Mouse (Mus musculus) neural tube, embryonic 15.5 days (tissue): ENCODE measurements around the gene Camk2d. TPM values are rescaled to one million over a fixed set of nuclear protein-coding genes. Genes with fewer than 3 reads are reported as not detected.

Experiments used
- ATAC-seq: fragments of 200-750 bp; cut with Nextera tagmentation; 2 replicates; pipeline ENCODE4 v1.8.0; 2017; ENCODE audit warnings: mild to moderate bottlenecking, moderate TSS enrichment, moderate library complexity; ENCODE audit not compliant: low FRiP score
- H3K27ac ChIP-seq: fragments of 300-500 bp; sonication (generic); replicated peaks from 2 replicates; pipeline ENCODE4 v1.5.1; 2015; ENCODE audit warnings: mild to moderate bottlenecking, inconsistent platforms
- H3K27me3 ChIP-seq: fragments of 300-500 bp; sonication (generic); replicated peaks from 2 replicates; pipeline ENCODE4 v1.6.1; 2015; ENCODE audit warnings: inconsistent platforms
- H3K36me3 ChIP-seq: fragments of 300-500 bp; sonication (generic); 2 replicates; pipeline ENCODE4 v1.6.1; 2015; ENCODE audit warnings: inconsistent platforms
- H3K4me1 ChIP-seq: fragments of 300-500 bp; sonication (generic); 2 replicates; pipeline ENCODE4 v1.6.1; 2015; ENCODE audit warnings: inconsistent platforms
- H3K4me2 ChIP-seq: fragments of 300-500 bp; sonication (generic); 2 replicates; pipeline ENCODE4 v1.6.1; 2015; ENCODE audit warnings: inconsistent platforms, mild to moderate bottlenecking, moderate library complexity
- H3K4me3 ChIP-seq: fragments of 300-500 bp; sonication (generic); replicated peaks from 2 replicates; pipeline ENCODE4 v1.5.1; 2015; ENCODE audit warnings: mild to moderate bottlenecking, inconsistent platforms
- H3K9ac ChIP-seq: fragments of 300-500 bp; sonication (generic); replicated peaks from 2 replicates; pipeline ENCODE4 v1.6.1; 2015; ENCODE audit warnings: mild to moderate bottlenecking, inconsistent platforms
- H3K9me3 ChIP-seq: fragments of 300-500 bp; sonication (generic); replicated peaks from 2 replicates; pipeline ENCODE4 v1.6.1; 2016; ENCODE audit warnings: inconsistent platforms
- WGBS: fragments of 180-500 bp; shearing (Covaris S2); methylation state at CpG from one replicate; pipeline ENCODE4 v1.1.7; 2015; ENCODE audit warnings: mixed read lengths; 5-methylcytosine and 5-hydroxymethylcytosine counted together
- polyA plus RNA-seq: library from polyadenylated mRNA; unstranded; fragments of >200 nt; fragmentation: Nextera tagmentation; extraction: Ambion mirVana; gene quantifications from 2 replicates; pipeline ENCODE4 v1.2.1, GENCODE M21; 2015

The Camk2d gene
- polyA plus RNA-seq, 1 experiment from 2014 or later: 134 TPM

GRCm38 (mm10) chr3:126695456-126696293 lies 99.6 kb downstream of the Camk2d start:
- Histone ChIP-seq H3K36me3 (no peaks in the 10 kb centered on the region), H3K4me2 (peak overlapping the region; percentile 20), H3K4me1 (peaks cover 30% of the 10 kb centered on the region), H3K27me3 (no peaks in the 10 kb centered on the region), H3K9me3 (no peaks in the 10 kb centered on the region), H3K4me3 (no peak overlapping the region), H3K9ac (no peak overlapping the region), H3K27ac (peak overlapping the region; percentile 66)
- WGBS: 9% methylated on average over 12 of the region's 12 CpGs
- ATAC-seq: peak; percentile 91

GRCm38 (mm10) chr3:126696620-126697019 lies 100.5 kb downstream of the Camk2d start:
- 81% methylated on average over 6 of the region's 6 CpGs for WGBS
- no peaks in the 10 kb centered on the region for H3K27me3 ChIP-seq
- H3K4me2 ChIP-seq: no peak overlapping the region

GRCm38 (mm10) chr3:126699740-126700139 lies 103.6 kb downstream of the Camk2d start:
- Histone ChIP-seq H3K4me2 (no peak overlapping the region), H3K9ac (no peak overlapping the region), H3K27me3 (no peaks in the 10 kb centered on the region), H3K27ac (no peak overlapping the region), H3K4me3 (no peak overlapping the region), H3K9me3 (no peaks in the 10 kb centered on the region), H3K36me3 (no peaks in the 10 kb centered on the region), H3K4me1 (peaks cover 7% of the 10 kb centered on the region)
- WGBS: 90% methylated on average over 3 of the region's 3 CpGs
- ATAC-seq: no peak

More at GRCm38 (mm10) chr3:126696620-126697019, 100.5 kb downstream of the Camk2d start:
- no peak overlapping the region for H3K4me3 ChIP-seq
- H3K9ac ChIP-seq: no peak overlapping the region
- no peak overlapping the region for H3K27ac ChIP-seq
- H3K4me1 ChIP-seq: peaks cover 30% of the 10 kb centered on the region
- no peaks in the 10 kb centered on the region for H3K9me3 ChIP-seq
- no peaks in the 10 kb centered on the region for H3K36me3 ChIP-seq
- ATAC-seq: no peak

- Histone ChIP-seq H3K4me2 (no peak overlapping the region), H3K4me1 (no peaks in the 10 kb centered on the region), H3K36me3 (no peaks in the 10 kb centered on the region), H3K27me3 (no peaks in the 10 kb centered on the region), H3K9me3 (no peaks in the 10 kb centered on the region), H3K27ac (no peak overlapping the region), H3K4me3 (no peak overlapping the region), H3K9ac (no peak overlapping the region)
- WGBS: 92% methylated on average over 6 of the region's 6 CpGs
- no peak for ATAC-seq
Measured at GRCm38 (mm10) chr3:126701067-126701466, 105.0 kb downstream of the Camk2d start.

GRCm38 (mm10) chr3:126701586-126701985 lies 105.5 kb downstream of the Camk2d start:
- Histone ChIP-seq H3K27ac (no peak overlapping the region), H3K4me3 (no peak overlapping the region), H3K9me3 (no peaks in the 10 kb centered on the region), H3K36me3 (no peaks in the 10 kb centered on the region), H3K27me3 (no peaks in the 10 kb centered on the region), H3K9ac (no peak overlapping the region), H3K4me2 (no peak overlapping the region), H3K4me1 (no peaks in the 10 kb centered on the region)
- ATAC-seq: no peak
- 90% methylated on average over 6 of the region's 6 CpGs for WGBS

GRCm38 (mm10) chr3:126705490-126705889 lies 109.4 kb downstream of the Camk2d start:
- H3K27ac ChIP-seq: 0 out of 2 replicates have a peak overlapping the region, but pooled peaks have one; percentile 0
- 94% methylated on average over 1 of the region's 1 CpGs for WGBS
- no peak for ATAC-seq

GRCm38 (mm10) chr3:126714281-126714680 lies 118.2 kb downstream of the Camk2d start:
- no peak overlapping the region for H3K27ac ChIP-seq
- no peaks in the 10 kb centered on the region for H3K9me3 ChIP-seq
- H3K4me3 ChIP-seq: no peak overlapping the region
- ATAC-seq: no peak
- no peaks in the 10 kb centered on the region for H3K27me3 ChIP-seq
- 38% methylated on average over 1 of the region's 1 CpGs for WGBS
- H3K4me1 ChIP-seq: no peaks in the 10 kb centered on the region
- no peak overlapping the region for H3K9ac ChIP-seq
- H3K36me3 ChIP-seq: no peaks in the 10 kb centered on the region
- H3K4me2 ChIP-seq: no peak overlapping the region

More at GRCm38 (mm10) chr3:126705490-126705889, 109.4 kb downstream of the Camk2d start:
- H3K36me3 ChIP-seq: no peaks in the 10 kb centered on the region
- H3K27me3 ChIP-seq: no peaks in the 10 kb centered on the region
- H3K4me2 ChIP-seq: no peak overlapping the region
- H3K9ac ChIP-seq: no peak overlapping the region
- no peaks in the 10 kb centered on the region for H3K9me3 ChIP-seq
- H3K4me3 ChIP-seq: no peak overlapping the region
- no peaks in the 10 kb centered on the region for H3K4me1 ChIP-seq

- H3K4me2 ChIP-seq: no peak overlapping the region
- no peaks in the 10 kb centered on the region for H3K36me3 ChIP-seq
- no peak overlapping the region for H3K4me3 ChIP-seq
- no peak for ATAC-seq
- 63% methylated on average over 5 of the region's 5 CpGs for WGBS
- peak overlapping the region; percentile 67 for H3K27ac ChIP-seq
- no peaks in the 10 kb centered on the region for H3K9me3 ChIP-seq
- no peaks in the 10 kb centered on the region for H3K27me3 ChIP-seq
- peaks cover 11% of the 10 kb centered on the region; the same call in 1 of the 2 replicates for H3K4me1 ChIP-seq
- H3K9ac ChIP-seq: no peak overlapping the region
Measured at GRCm38 (mm10) chr3:126723021-126723449, 126.9 kb downstream of the Camk2d start.

GRCm38 (mm10) chr3:126723458-126723857 lies 127.4 kb downstream of the Camk2d start:
- Histone ChIP-seq H3K27me3 (no peaks in the 10 kb centered on the region), H3K9ac (no peak overlapping the region), H3K4me3 (no peak overlapping the region), H3K9me3 (no peaks in the 10 kb centered on the region), H3K4me2 (no peak overlapping the region), H3K36me3 (no peaks in the 10 kb centered on the region), H3K4me1 (peaks cover 11% of the 10 kb centered on the region; the same call in 1 of the 2 replicates), H3K27ac (peak overlapping the region; percentile 67; the same call in 1 of the 2 replicates)
- ATAC-seq: 0 out of 2 replicates have a peak, but pooled peaks have one; percentile 26
- 75% methylated on average over 5 of the region's 5 CpGs for WGBS

GRCm38 (mm10) chr3:126725647-126726046 lies 129.5 kb downstream of the Camk2d start:
- 62% methylated on average over 9 of the region's 9 CpGs for WGBS
- H3K4me1 ChIP-seq: peaks cover 11% of the 10 kb centered on the region; the same call in 1 of the 2 replicates
- H3K36me3 ChIP-seq: no peaks in the 10 kb centered on the region
- H3K4me3 ChIP-seq: no peak overlapping the region
- no peak overlapping the region for H3K9ac ChIP-seq
- no peak overlapping the region for H3K27ac ChIP-seq
- H3K4me2 ChIP-seq: no peak overlapping the region
- no peaks in the 10 kb centered on the region for H3K9me3 ChIP-seq
- H3K27me3 ChIP-seq: no peaks in the 10 kb centered on the region
- peak; percentile 45; the same call in 1 of the 2 replicates for ATAC-seq

GRCm38 (mm10) chr3:126727387-126727786 lies 131.3 kb downstream of the Camk2d start:
- peaks cover 11% of the 10 kb centered on the region; the same call in 1 of the 2 replicates for H3K4me1 ChIP-seq
- no peak overlapping the region for H3K27ac ChIP-seq
- no peak overlapping the region for H3K4me3 ChIP-seq
- 96% methylated on average over 4 of the region's 4 CpGs for WGBS
- no peaks in the 10 kb centered on the region for H3K27me3 ChIP-seq
- H3K9ac ChIP-seq: no peak overlapping the region
- H3K4me2 ChIP-seq: no peak overlapping the region
- no peak for ATAC-seq
- no peaks in the 10 kb centered on the region for H3K36me3 ChIP-seq
- H3K9me3 ChIP-seq: no peaks in the 10 kb centered on the region

GRCm38 (mm10) chr3:126730411-126730810 lies 134.3 kb downstream of the Camk2d start:
- no peaks in the 10 kb centered on the region; the same call in 1 of the 2 replicates for H3K4me1 ChIP-seq
- H3K36me3 ChIP-seq: no peaks in the 10 kb centered on the region
- ATAC-seq: no peak
- H3K27me3 ChIP-seq: no peaks in the 10 kb centered on the region
- H3K4me3 ChIP-seq: no peak overlapping the region
- no peak overlapping the region for H3K9ac ChIP-seq
- H3K9me3 ChIP-seq: no peaks in the 10 kb centered on the region
- 82% methylated on average over 5 of the region's 5 CpGs for WGBS
- H3K27ac ChIP-seq: no peak overlapping the region
- H3K4me2 ChIP-seq: no peak overlapping the region
